Mouse (Mus musculus) left cerebral cortex, adult 9 months (tissue): ENCODE measurements around the gene Exosc2.
"Not testable (repeated sequence)": the region's sequence is repeated elsewhere in the genome, so short reads cannot be mapped to it uniquely, and the experiment has no call there.

Source experiments
- DNase-seq, 2 experiments: peaks; one replicate each; pipeline ENCODE4 v3.0.0; 2022; ENCODE audit warnings: low spot score in 2 of 2

Exosc2 gene

GRCm38 (mm10) chr2:31667332-31667731, 3.2 kb upstream of the Exosc2 start:
- no peak for DNase-seq

DNA sequence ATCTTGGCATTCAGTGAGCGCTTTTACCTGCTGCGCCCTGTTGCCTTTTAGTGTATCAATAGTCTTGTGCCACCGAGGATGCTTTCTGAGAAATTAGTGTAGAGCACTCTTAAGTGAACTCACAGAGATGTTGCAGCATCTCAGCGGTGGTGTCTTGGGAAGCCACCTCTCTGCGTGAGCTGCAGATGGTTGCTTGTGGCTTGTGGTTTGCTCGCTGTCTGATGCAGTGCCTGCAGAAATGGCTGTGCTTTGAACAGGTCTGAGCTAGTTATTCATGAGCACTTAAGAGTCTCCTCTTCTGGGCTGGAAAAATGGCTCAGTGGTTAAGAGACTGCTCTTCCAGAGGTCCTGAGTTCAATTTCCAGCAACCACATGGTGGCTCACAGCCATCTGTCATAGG, 8.1 kb downstream of the Exosc2 start:
- no peak for DNase-seq

- DNase-seq: not testable (repeated sequence)
Measured at GRCm38 (mm10) chr2:31681051-31681707, 10.7 kb downstream of the Exosc2 start.

- DNase-seq: no peak
Measured at GRCm38 (mm10) chr2:31681731-31682235, 11.3 kb downstream of the Exosc2 start.

DNA sequence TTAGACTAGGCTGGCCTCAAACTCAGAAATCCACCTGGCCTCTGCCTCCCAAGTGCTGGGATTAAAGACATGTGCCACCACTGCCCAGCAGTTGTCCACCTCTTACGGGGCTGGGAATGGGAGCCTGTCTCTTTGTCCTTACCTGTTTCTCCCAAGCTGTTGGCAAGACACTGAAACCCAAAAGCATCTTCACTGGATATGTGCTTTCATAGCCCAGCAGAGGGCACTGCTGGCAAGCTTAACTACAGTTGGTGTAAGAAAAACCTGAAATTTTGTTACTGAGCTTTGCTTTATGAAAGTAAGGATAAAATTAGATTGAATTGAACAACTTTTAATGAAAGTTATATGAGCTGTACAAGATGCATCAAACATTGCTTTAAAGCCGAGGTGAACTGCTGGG, 13.2 kb downstream of the Exosc2 start:
- DNase-seq: peak in 1 of 2 experiments; percentile 57

DNA sequence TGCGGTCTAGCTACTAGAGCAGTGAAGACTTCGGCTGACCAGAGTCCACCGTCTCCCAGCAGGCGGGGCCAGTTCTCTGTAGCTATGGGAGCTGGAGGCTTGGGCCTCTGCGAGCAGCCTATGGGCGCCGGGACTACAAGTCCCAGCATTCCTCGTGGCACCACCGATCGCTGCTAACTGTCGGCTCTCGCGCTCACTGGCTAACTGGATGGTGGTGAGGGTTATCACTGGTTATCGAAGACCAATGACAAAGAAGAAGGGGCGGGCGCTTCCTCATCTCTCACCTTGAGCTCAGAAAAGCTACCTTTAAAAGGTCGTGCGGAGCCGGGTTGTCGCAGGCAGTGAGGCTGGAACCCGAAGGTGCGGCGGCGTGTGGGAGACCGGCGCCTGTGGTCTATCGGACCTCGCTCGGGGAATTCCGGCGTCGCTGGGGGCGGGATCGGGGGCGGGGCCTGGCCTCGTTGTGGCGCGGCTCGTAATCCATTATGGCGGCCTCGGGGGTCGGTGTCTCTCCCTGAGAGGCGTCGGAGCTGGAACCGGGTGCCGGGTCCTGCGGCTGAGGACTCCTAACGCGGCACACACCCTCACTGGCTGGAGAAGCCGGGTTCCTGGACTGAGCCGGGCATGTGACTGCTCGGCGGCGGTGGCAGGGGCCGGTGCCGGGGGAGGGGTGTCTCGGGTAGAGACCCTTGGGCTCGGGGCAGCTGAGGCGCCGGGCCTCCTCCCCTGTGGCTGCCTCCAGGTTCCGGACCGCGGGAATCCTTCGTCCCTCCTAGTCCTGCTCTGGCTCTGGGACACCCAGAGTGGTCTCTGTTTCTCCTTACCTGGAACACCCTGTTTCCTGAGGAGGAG, 17.8 kb downstream of the Exosc2 start, which contains the start of gene Abl1:
Gene Abl1, plus strand, starts transcription at position 303 of the 852 bp plus-strand sequence.
- DNase-seq: peak; percentile 95 to 97

GRCm38 (mm10) chr2:31689045-31689444, 18.5 kb downstream of the Exosc2 start:
- no peak for DNase-seq

GRCm38 (mm10) chr2:31690063-31690462, 19.5 kb downstream of the Exosc2 start:
- no peak for DNase-seq

DNA sequence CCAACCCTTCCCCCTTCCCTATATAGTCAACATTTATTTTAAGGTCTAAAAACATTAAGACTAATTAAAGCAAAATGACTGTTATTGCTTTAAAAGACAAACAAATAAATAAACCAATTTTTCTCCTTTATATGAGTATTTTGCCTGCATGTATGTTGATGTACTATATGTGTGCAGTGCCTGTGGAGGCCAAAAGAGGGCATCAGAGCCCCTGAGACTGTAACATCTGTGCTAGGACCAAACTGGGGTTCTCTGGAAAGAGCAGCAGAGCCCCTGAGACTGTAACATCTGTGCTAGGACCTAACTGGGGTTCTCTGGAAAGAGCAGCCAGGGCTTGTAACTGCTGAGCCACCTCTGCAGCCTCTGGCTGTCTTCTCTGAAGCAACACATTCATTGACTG, 27.7 kb downstream of the Exosc2 start:
- DNase-seq: no peak

GRCm38 (mm10) chr2:31700545-31701446, 30.3 kb downstream of the Exosc2 start:
- DNase-seq: no peak

DNA sequence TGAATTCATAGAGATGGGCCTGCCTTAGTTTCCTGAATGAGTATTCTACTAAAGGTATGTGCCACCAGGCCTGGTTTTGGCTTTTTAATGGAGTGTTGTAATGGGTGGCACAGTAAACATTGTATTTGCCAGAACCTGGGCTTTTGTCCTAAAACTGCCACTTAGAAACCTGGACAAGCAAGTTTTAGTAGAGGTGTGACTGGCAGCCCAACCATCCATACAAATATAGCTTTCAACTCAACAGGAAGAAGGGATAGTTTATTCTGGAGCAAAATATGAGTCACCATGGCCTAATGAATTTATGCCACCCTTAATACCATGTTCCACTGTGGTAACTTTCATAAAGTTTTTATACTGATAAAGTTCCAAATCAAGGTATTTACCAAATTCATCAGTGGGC, 32.7 kb downstream of the Exosc2 start:
- DNase-seq: no peak

DNA sequence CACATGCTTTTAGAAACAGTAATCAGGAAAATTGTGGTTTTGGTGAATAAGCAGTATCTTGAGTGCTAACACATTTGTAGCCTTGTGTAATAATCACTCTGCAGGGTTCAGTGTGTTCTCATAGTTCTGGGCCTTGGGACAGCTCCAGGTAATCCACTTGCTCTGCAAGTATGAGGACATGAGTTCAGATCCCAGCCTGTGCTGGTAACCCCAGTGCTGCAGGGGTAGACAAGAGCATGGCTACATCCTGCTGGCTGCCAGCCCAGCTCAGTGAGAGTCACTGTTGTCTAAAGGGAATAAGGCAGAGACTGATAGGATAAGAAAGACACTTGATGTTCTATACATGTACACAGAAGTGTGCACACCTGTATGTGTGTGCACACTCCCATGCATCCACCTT, 35.4 kb downstream of the Exosc2 start:
- no peak for DNase-seq

DNA sequence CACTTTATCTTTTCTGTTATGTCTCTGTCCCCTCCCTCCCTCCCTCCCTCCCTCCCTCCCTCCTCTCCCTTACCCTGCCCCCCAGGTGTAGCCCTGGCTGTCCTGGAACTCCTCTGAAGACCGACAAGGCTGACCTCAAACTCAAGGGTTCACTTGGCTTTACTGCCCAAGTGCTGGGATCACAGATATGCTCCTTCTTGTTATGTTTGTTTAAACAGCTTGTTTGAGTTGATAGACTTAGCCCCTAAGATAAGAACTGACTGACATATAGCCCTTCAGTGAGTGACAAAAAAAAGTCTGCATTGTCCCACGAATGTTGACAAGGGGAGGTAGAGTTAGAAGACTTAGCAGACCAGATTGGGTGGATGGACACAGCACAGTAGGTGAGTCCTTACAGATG, 36.0 kb downstream of the Exosc2 start:
- no peak for DNase-seq

- DNase-seq: no peak
Measured at GRCm38 (mm10) chr2:31712716-31713115, 42.2 kb downstream of the Exosc2 start.

DNA sequence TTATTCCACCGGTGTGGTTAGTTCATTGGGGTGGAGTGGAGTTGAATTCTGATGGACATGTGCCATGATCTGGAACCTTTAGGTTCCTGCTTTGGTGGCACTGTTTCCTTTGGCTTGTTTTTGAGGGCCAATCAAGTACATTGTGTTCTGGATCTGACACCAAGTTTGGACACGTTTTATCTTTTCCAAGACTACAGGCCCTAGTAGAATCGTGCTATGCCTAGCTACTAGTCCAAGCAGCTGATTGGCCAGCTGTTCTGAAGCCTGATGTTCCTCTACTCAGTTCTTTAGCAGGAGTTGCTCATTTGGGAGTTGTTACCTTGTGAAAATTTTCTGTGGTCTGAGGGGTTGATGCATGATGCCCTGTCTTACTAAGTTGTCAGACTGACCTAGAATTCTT, 43.3 kb downstream of the Exosc2 start:
- no peak for DNase-seq

- no peak for DNase-seq
Measured at GRCm38 (mm10) chr2:31714780-31715179, 44.3 kb downstream of the Exosc2 start.

DNA sequence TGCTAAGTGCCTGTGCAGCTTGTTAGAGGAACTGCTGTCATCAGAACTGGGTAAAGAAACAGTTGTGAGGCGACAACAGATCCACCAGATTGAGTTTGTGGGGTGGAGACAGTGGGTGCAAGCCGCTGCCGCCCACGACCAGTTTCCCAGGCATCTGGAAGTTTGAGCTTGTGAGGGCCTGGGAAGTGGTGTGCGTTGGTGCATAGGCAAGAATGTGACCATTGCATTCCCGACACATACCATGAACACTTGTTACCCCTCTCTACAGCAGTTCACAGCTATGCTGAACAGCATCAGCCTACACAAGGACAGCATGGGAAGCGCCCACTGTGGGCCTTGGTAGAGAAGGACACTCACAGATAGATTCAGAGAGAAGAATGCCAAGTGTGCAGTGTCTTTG, 45.5 kb downstream of the Exosc2 start:
- DNase-seq: peak; percentile 37 to 72

DNA sequence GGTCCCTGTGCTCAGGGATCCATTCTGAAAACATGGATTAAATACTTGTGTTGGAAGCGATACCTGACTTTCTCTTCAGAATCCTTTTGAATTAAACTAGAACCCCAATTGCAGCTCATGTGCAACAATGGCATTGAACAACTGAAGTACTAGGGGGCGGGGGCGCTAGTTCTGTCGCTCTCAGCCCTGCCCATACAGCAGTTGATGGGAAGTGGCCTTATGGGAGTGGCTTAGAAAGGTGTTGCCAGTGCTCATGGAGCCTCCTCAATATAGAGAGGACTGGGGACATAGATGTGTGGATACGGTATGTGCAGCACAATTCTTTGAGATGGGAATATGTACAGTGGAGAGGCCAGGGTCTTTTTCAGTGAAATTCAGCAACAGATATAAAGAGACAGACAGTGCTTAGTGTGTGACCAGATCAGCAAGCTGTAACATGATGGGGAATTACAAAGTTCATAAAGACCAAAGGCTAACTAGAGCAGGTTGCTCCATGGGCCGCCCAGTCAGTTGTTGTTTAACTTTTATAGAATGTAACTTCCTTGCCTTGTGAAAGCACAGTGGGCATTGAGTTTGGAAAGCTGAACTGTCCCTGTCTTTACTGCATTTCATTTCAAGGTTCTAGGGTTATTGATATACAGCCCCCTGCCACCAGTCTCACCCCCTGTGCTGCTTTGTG, 48.8 kb downstream of the Exosc2 start:
- DNase-seq: no peak

DNA sequence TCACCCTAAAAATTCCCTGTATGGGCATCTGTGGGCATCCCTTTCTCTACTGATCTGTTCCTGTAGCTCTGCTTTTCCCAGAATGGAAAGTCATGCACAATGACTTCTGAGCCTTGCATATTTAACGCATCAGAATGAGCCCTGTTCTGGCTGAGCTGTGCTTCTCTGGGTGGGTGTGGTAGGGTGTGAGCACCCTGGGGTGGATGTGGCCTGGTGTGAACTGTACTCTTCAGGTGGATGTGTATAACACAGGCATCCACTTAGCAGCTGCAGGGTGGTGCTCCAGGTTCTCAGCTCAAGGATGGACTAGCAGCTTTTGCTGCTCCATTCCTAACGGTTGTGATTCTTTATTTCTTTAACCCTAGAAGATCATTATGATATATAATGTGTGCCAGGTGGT, 49.4 kb downstream of the Exosc2 start:
- DNase-seq: no peak

DNA sequence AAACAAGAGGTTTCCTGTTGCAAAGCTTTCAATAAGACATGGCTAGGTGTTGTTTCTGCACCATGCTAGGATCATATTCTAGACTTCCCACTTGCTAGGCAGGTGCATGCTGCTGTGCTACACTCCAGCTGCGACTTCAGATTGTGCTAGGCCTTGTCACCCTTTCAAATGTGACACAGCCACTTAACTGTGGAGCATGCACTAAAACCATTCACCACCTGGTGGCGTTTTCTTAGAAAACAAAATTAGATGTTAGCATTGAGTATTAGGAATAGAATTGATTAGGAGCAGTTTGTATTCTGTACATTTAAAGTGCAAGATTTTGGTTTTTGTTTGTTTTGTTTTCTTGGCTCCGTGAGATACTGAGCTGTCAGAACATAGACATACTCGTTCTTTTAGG, 50.3 kb downstream of the Exosc2 start:
- no peak for DNase-seq

GRCm38 (mm10) chr2:31724730-31725490, 54.4 kb downstream of the Exosc2 start:
- DNase-seq: no peak
